Mouse (Mus musculus) small intestine, adult 2 months (tissue): ENCODE measurements at regions not wholly inside any gene's neighbourhood (a gene's known extent, or its start where the extent isn't known, plus 50 kb on each side); places are given as distances from the start of the nearest gene placed in this dataset.

Experiments used
- CTCF ChIP-seq: fragments of 200-500 bp; IDR thresholded peaks from 2 replicates; pipeline ENCODE4 v1.5.1; 2012; ENCODE audit warnings: low read depth, mild to moderate bottlenecking, control low read depth, inconsistent platforms, low read length, moderate library complexity, mixed read lengths; ENCODE audit not compliant: insufficient replicate concordance, insufficient read length; ENCODE audit errors: extremely low read depth
- POLR2A ChIP-seq: fragments of 200-500 bp; IDR thresholded peaks from 2 replicates; pipeline ENCODE4 v1.6.1; 2012; ENCODE audit warnings: low read depth, mild to moderate bottlenecking, control low read depth, inconsistent platforms, low read length, moderate library complexity

GRCm38 (mm10) chr10:84103985-84104384 lies 336.4 kb downstream of the Nuak1 start:
- TF ChIP-seq POLR2A (no peak), CTCF (no peak)
